Mouse (Mus musculus): ENCODE data around the gene Rpp25l.

Gene Rpp25l

DNA sequence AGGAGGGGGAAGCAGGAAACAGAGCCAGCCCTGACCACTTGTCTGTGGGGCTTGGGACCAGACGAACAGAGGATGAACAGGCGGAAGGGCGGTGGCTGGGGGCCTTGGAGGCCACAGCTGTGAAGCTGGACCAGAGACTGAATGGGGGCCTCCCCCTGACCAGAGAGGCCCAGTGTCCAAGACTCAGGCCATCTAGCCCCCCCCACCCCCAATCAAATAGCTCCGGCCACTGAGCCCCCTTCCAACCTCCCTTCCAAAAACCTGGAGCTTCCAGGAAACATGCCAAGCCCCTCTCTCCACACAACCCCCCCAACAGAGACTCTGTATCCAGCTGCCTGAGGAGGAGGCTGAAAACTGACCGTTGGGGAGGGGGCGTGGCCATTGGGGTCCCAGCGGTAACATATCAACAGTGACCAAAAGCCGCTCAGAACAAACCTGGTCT is 40.8 kb downstream of the Rpp25l start:
- DNase-seq (ENCODE audit: low read depth in 2 of 2, low spot score in 2 of 2), result no peak

DNA sequence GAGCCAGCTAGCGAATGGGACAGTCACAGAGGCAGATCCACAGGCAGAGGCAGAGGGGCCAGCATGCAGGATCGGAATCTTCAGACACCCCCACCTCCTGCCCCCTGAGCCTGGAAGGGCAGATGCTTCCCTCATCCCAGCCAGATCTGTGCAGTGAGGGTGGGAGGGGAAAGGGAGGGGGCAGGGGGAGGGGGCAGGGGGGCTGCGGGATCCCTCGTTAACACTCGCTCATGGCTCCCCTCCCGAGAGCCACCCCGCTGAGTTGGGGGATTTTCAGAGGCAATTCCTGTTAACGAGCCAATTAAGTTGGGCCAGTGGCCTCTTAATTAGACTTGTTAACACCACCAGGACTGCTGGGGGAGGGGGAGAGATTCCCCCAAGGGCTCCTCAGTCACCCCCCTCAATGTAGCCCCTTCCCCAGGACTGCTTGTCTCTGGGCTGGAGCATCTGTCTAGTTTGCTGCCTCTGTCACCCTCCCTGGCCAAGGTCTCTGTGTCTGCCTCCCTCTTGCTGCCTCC is 41.3 kb downstream of the Rpp25l start:
- no peak for DNase-seq (ENCODE audit: low read depth in 2 of 2, low spot score in 2 of 2)

DNA sequence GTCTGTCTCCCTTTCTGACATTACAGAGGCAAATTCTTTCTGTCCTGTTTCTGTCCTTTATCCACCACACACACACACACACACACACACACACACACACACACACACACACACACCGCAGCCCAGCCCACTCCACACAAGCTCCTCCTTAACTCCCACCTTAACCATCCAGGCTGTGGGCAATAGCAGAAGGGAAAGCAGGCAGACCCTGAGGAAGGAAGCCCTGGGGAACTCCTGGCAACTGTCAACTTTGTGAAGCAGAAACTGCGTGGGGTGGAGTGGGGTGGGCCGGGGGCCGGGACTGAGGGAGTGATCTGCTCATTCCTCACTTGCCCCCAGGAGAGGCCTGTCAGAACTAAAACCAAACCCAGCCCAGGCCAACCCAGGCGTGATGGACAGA is 41.8 kb downstream of the Rpp25l start:
- DNase-seq (ENCODE audit: low read depth in 2 of 2, low spot score in 2 of 2), result no peak

DNA sequence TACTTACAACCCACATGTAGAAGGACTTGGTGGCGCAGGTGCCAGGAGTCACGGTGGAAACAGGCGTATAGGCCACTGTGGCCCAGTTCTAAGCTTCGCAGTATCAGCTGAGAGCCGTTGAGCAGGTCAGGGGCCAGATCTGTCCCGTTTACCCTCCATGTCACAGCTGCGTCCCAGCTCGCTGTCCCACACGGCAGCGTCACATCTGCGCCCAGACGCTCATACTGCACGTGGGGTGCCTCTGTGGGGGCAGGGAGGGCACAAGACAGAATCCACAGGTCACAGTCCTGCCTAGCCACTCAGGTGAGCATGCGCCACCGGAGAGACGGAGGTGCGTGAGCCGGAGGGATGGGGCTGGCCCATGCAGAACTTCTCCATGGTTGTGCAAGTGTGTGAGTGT is 42.5 kb downstream of the Rpp25l start:
- DNase-seq (ENCODE audit: low read depth in 2 of 2, low spot score in 2 of 2), result no peak

GRCm38 (mm10) chr4:41666646-41667045 is 46.7 kb downstream of the Rpp25l start:
- DNase-seq (ENCODE audit: low read depth in 2 of 2, low spot score in 2 of 2), result no peak

DNA sequence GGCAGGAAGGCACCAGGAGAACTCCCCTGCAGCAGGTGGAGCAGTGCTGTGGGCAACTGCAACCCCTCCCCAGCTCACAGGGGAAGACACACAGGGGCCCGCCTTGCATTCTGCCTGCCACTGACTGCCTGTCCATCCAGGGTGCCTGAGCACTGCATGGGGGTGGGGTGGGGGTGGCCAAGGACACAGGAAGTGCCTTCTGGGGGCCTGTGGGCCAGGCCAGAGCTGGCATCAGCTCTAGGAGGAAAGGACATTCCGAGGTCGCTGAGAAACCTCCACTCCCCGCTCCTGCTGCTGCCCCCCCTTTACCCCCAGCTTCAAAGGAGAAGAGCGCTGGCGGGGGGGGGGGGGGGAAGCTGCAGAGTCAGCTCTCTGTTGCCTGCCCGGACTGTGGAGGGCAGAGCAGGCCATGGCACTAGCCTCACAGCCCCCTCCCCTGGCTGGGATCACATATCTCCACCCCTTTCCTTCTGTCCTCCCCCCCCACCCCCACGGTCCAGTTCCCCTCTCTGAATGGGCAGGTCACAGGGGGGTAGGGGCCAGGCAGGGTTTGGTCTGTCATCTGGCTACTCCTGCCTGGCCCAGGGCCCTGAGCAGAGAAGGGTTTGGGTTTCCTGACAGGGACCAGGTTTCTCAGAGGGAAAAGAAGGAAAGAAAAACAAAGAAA is 48.2 kb downstream of the Rpp25l start:
- DNase-seq (ENCODE audit: low read depth in 2 of 2, low spot score in 2 of 2), result no peak

DNA sequence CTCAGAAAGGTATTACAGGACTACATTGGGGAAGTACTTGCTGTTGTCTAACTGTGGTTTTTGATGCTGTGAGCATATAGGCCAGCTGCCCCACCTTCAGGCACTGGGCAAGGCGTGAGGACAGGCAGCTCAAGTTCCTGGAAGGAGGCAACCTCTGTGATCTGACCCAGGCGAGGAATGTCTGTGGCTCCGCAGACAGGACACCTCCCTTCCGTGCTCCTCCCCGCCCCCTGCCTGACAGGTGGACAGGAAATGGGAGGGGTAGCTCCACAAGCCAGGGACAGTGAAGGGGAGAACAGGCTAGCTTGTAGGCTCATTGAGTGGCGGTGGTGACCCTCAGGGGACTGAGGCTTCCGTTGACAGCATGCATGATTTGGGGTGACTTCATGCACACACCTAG is 48.8 kb downstream of the Rpp25l start:
- DNase-seq (ENCODE audit: low read depth in 2 of 2, low spot score in 2 of 2), result no peak

GRCm38 (mm10) chr4:41663614-41664013 is 49.7 kb downstream of the Rpp25l start:
- no peak for DNase-seq (ENCODE audit: low read depth in 2 of 2, low spot score in 2 of 2)

GRCm38 (mm10) chr4:41662723-41663122 is 50.6 kb downstream of the Rpp25l start:
- no peak for DNase-seq (ENCODE audit: low read depth in 2 of 2, low spot score in 2 of 2)

All from CD8-positive naive resting alpha-beta T cell, adult 2 months (primary cell).